Mouse (Mus musculus): Measurements from ENCODE around the gene Ifitm1. TPM values are rescaled to one million over a fixed set of nuclear protein-coding genes. Genes with fewer than 3 reads are reported as not detected.
A peak's percentile ranks its signal among the peaks of the same experiment; 100 is the strongest.
"Not testable (repeated sequence)": the region's sequence is repeated elsewhere in the genome, so short reads cannot be mapped to it uniquely, and the experiment has no call there.

Gene Ifitm1
- total RNA-seq, 2 experiments from 2014 or later = 4.7 to 4.9 TPM

GRCm38 (mm10) chr7:141006914-141007313 is 39.9 kb downstream of the Ifitm1 start:
- intact Hi-C loops (cut with DNase I) = loop anchor here (5.0 kb wide), 1 partner anchor 50 kb away; the partner anchor contains the start of genes Gm45717 and Ifitm2

GRCm38 (mm10) chr7:141008312-141008761 is 41.3 kb downstream of the Ifitm1 start:
- no peak for DNase-seq (ENCODE audit: low spot score in 2 of 2)
- intact Hi-C loops (cut with DNase I) = loop anchor here (2.0 to 5.0 kb wide), 2 partner anchors 40 to 51 kb away; partner anchors contain the start of genes Gm45717 and Ifitm2

More at GRCm38 (mm10) chr7:141006914-141007313, 39.9 kb downstream of the Ifitm1 start:
- peak; percentile 45 to 46 for DNase-seq (ENCODE audit: low spot score in 2 of 2)

GRCm38 (mm10) chr7:141008938-141009660 is 42.1 kb downstream of the Ifitm1 start:
- intact Hi-C loops (cut with DNase I) = loop anchor here (2.0 to 5.0 kb wide), 2 partner anchors 40 to 52 kb away; partner anchors contain the start of genes Gm45717 and Ifitm2

GRCm38 (mm10) chr7:141009665-141010064 is 42.6 kb downstream of the Ifitm1 start:
- intact Hi-C loops (cut with DNase I) = loop anchor here (2.0 to 5.0 kb wide), 2 partner anchors 39 to 52 kb away; partner anchors contain the start of genes Gm45717 and Ifitm2
- no peak for DNase-seq (ENCODE audit: low spot score in 2 of 2)

More at GRCm38 (mm10) chr7:141008938-141009660, 42.1 kb downstream of the Ifitm1 start:
- peak; percentile 45 to 59 for DNase-seq (ENCODE audit: low spot score in 2 of 2)

- no peak for DNase-seq (ENCODE audit: low spot score in 2 of 2)
- intact Hi-C loops (cut with DNase I) = no loop called here
Measured at GRCm38 (mm10) chr7:141010593-141010992, 43.6 kb downstream of the Ifitm1 start, which contains the start of gene Ifitm3. Gene Ifitm3, minus strand, starts transcription at chr7:141010770.

GRCm38 (mm10) chr7:141011238-141011770 is 44.3 kb downstream of the Ifitm1 start:
- intact Hi-C loops (cut with DNase I) = no loop called here
- DNase-seq (ENCODE audit: low spot score in 2 of 2) = no peak

GRCm38 (mm10) chr7:141016707-141017697 is 50.0 kb downstream of the Ifitm1 start:
- intact Hi-C loops (cut with DNase I) = no loop called here
- no peak for DNase-seq (ENCODE audit: low spot score in 2 of 2)

- DNase-seq (ENCODE audit: low spot score in 2 of 2) = not testable (repeated sequence)
Measured at GRCm38 (mm10) chr7:141017824-141018223, 50.8 kb downstream of the Ifitm1 start, which contains the start of gene Ifitm6. Gene Ifitm6, minus strand, starts transcription at chr7:141017924.

GRCm38 (mm10) chr7:141019028-141019427 is 52.0 kb downstream of the Ifitm1 start:
- intact Hi-C loops (cut with DNase I) = no loop called here
- DNase-seq (ENCODE audit: low spot score in 2 of 2) = no peak

More at GRCm38 (mm10) chr7:141017824-141018223, 50.8 kb downstream of the Ifitm1 start, which contains the start of gene Ifitm6:
- intact Hi-C loops (cut with DNase I) = not testable (repeated sequence)

Other genes starting within 250 kb of the Ifitm1 start
- not detected for gene Cyp2e1, start 203.5 kb upstream of the Ifitm1 start, total RNA-seq (2021)
- gene Syce1, start 179.4 kb upstream of the Ifitm1 start, total RNA-seq (2021) = under 1 TPM; 0.24 to 0.38 TPM
- 10 to 100 TPM; 15.3 to 16.3 TPM for gene Zfp941, start 145.0 kb upstream of the Ifitm1 start, total RNA-seq (2021)
- gene Urah, start 132.2 kb upstream of the Ifitm1 start, total RNA-seq (2021) = 1 to 10 TPM; 1.1 to 1.5 TPM
- gene Scgb1c1, start 121.7 kb upstream of the Ifitm1 start, total RNA-seq (2021) = not detected
- gene Odf3, start 119.4 kb upstream of the Ifitm1 start, total RNA-seq (2021) = not detected
- under 1 TPM; 0.93 to 0.99 TPM for gene Gm45785, start 110.9 kb upstream of the Ifitm1 start, total RNA-seq (2021)
- gene Ric8a, start 110.3 kb upstream of the Ifitm1 start, total RNA-seq (2021) = 10 to 100 TPM; 77.1 to 81.7 TPM
- gene Bet1l, start 109.6 kb upstream of the Ifitm1 start, total RNA-seq (2021) = 10 to 100 TPM; 25.4 to 27.2 TPM
- gene Psmd13, start 85.3 kb upstream of the Ifitm1 start, total RNA-seq (2021) = 100 to 1,000 TPM; 128 to 133 TPM
- gene Sirt3, start 84.9 kb upstream of the Ifitm1 start, total RNA-seq (2021) = 10 to 100 TPM; 66.2 to 67.2 TPM
- 1 to 10 TPM in 1 of 2 experiments, not detected in 1; 1.6 TPM for gene Cox8b, start 66.8 kb upstream of the Ifitm1 start, total RNA-seq (2021)
- gene Nlrp6, start 46.3 kb upstream of the Ifitm1 start, total RNA-seq (2021) = under 1 TPM; 0.36 to 0.37 TPM
- 1 to 10 TPM; 3.8 to 3.9 TPM for gene Pgghg, start 25.8 kb upstream of the Ifitm1 start, total RNA-seq (2021)
- not detected for gene Ifitm5, start 16.9 kb upstream of the Ifitm1 start, total RNA-seq (2021)
- gene Gm45717, start 11.3 kb upstream of the Ifitm1 start, total RNA-seq (2021) = not detected
- 10 to 100 TPM; 11.5 to 15.0 TPM for gene Ifitm2, start 11.2 kb upstream of the Ifitm1 start, total RNA-seq (2021)
- 10 to 100 TPM in 1 of 2 experiments, 1 to 10 TPM in 1; 9.1 to 10.3 TPM for gene Ifitm3, start 43.5 kb downstream of the Ifitm1 start, total RNA-seq (2021)
- not detected for gene Ifitm6, start 50.7 kb downstream of the Ifitm1 start, total RNA-seq (2021)
- not detected for gene Gm17387, start 61.9 kb downstream of the Ifitm1 start, total RNA-seq (2021)
- gene B4galnt4, start 93.9 kb downstream of the Ifitm1 start, total RNA-seq (2021) = 10 to 100 TPM; 92.9 to 93.9 TPM
- gene Pkp3, start 111.0 kb downstream of the Ifitm1 start, total RNA-seq (2021) = under 1 TPM in 1 of 2 experiments, not detected in 1; 0.55 TPM
- 1 to 10 TPM; 2.5 to 2.6 TPM for gene Sigirr, start 133.4 kb downstream of the Ifitm1 start, total RNA-seq (2021)
- gene Ano9, start 150.6 kb downstream of the Ifitm1 start, total RNA-seq (2021) = not detected
- gene Ptdss2, start 155.2 kb downstream of the Ifitm1 start, total RNA-seq (2021) = 10 to 100 TPM; 52.9 to 65.6 TPM
- 10 to 100 TPM; 25.8 to 25.9 TPM for gene Rnh1, start 205.6 kb downstream of the Ifitm1 start, total RNA-seq (2021)
- gene Hras, start 226.8 kb downstream of the Ifitm1 start, total RNA-seq (2021) = 100 to 1,000 TPM; 249 to 272 TPM
- 1 to 10 TPM; 3.6 to 4.5 TPM for gene Lrrc56, start 226.9 kb downstream of the Ifitm1 start, total RNA-seq (2021)
- gene Lmntd2, start 246.9 kb downstream of the Ifitm1 start, total RNA-seq (2021) = not detected
- under 1 TPM in 1 of 2 experiments, not detected in 1; 0.47 TPM for gene Rassf7, start 248.6 kb downstream of the Ifitm1 start, total RNA-seq (2021)

All from left cerebral cortex, postnatal 14 days (tissue).